Mouse (Mus musculus): ENCODE data around the gene Egln1. TPM values are rescaled to one million over a fixed set of nuclear protein-coding genes. Genes with fewer than 3 reads are reported as not detected.

Gene Egln1
- polyA plus RNA-seq, 1 experiment from 2014 or later = 17.1 TPM

- H3K4me2 ChIP-seq (ENCODE audit: low read depth, low read length) = no peak overlapping the region
- no peak for ATAC-seq (ENCODE audit: low read depth)
- DNase-seq (ENCODE audit: low spot score) = no peak
- no peaks in the 10 kb centered on the region for H3K27me3 ChIP-seq (replicated peaks; ENCODE audit: control insufficient read depth, insufficient read depth, low read length)
- peaks cover 95% of the 10 kb centered on the region for H3K36me3 ChIP-seq (ENCODE audit: control insufficient read depth, insufficient read depth, low read length)
- 91% methylated on average over 16 of the region's 16 CpGs for WGBS
- no peaks in the 10 kb centered on the region for H3K4me1 ChIP-seq (ENCODE audit: control insufficient read depth, insufficient read depth, low read length)
- no peak overlapping the region for H3K27ac ChIP-seq (replicated peaks; ENCODE audit: low read depth, low read length)
- H3K9me3 ChIP-seq (ENCODE audit: control insufficient read depth, low read length) = peaks cover 5% of the 10 kb centered on the region; the same call in 1 of the 2 replicates
- no peak overlapping the region for H3K4me3 ChIP-seq (ENCODE audit: low read depth, low read length)
- H3K9ac ChIP-seq (ENCODE audit: low read depth, low read length) = no peak overlapping the region
Observed at GRCm38 (mm10) chr8:124909936-124910335, 39.2 kb downstream of the Egln1 start.

DNA sequence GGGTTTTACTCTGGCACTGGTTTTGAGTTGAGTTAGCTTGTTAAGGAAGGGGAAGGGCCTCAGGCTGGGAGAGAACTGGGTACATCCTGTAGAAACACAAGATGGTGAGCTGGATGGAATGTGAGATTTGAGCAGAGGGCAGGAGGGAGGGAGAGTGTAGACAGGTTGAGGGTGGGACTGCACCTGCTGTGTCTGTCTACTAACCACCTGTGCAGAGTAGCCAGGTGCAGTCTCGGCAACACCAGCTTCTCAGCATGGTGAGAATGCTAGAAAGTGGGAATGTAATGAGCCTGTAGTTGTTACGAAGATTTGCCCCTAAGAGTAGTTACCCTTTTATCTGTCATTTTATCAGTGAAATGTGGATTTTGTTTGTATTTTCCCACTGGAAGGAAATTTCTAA is 43.6 kb downstream of the Egln1 start:
- Histone ChIP-seq H3K27me3 (replicated peaks; ENCODE audit: control insufficient read depth, insufficient read depth, low read length) (no peaks in the 10 kb centered on the region), H3K4me1 (ENCODE audit: control insufficient read depth, insufficient read depth, low read length) (no peaks in the 10 kb centered on the region), H3K36me3 (ENCODE audit: control insufficient read depth, insufficient read depth, low read length) (peaks cover 94% of the 10 kb centered on the region), H3K9me3 (ENCODE audit: control insufficient read depth, low read length) (no peaks in the 10 kb centered on the region), H3K4me2 (ENCODE audit: low read depth, low read length) (no peak overlapping the region), H3K9ac (ENCODE audit: low read depth, low read length) (no peak overlapping the region), H3K27ac (replicated peaks; ENCODE audit: low read depth, low read length) (no peak overlapping the region), H3K4me3 (ENCODE audit: low read depth, low read length) (no peak overlapping the region)
- ATAC-seq (ENCODE audit: low read depth) = no peak
- no peak for DNase-seq (ENCODE audit: low spot score)
- 91% methylated on average over 2 of the region's 2 CpGs for WGBS

GRCm38 (mm10) chr8:124903198-124903597 is 45.9 kb downstream of the Egln1 start:
- no peak for ATAC-seq (ENCODE audit: low read depth)
- DNase-seq (ENCODE audit: low spot score) = no peak
- Histone ChIP-seq H3K4me2 (ENCODE audit: low read depth, low read length) (no peak overlapping the region), H3K27ac (replicated peaks; ENCODE audit: low read depth, low read length) (no peak overlapping the region), H3K27me3 (replicated peaks; ENCODE audit: control insufficient read depth, insufficient read depth, low read length) (no peaks in the 10 kb centered on the region), H3K4me1 (ENCODE audit: control insufficient read depth, insufficient read depth, low read length) (peaks cover 5% of the 10 kb centered on the region; the same call in 1 of the 2 replicates), H3K9ac (ENCODE audit: low read depth, low read length) (no peak overlapping the region), H3K9me3 (ENCODE audit: control insufficient read depth, low read length) (no peaks in the 10 kb centered on the region), H3K4me3 (ENCODE audit: low read depth, low read length) (no peak overlapping the region), H3K36me3 (ENCODE audit: control insufficient read depth, insufficient read depth, low read length) (peaks cover 84% of the 10 kb centered on the region)
- WGBS = 95% methylated on average over 15 of the region's 15 CpGs

- H3K36me3 ChIP-seq (ENCODE audit: control insufficient read depth, insufficient read depth, low read length) = peaks cover 61% of the 10 kb centered on the region
- H3K4me3 ChIP-seq (ENCODE audit: low read depth, low read length) = peak overlapping the region; percentile 90
- H3K27me3 ChIP-seq (replicated peaks; ENCODE audit: control insufficient read depth, insufficient read depth, low read length) = no peaks in the 10 kb centered on the region
- H3K4me2 ChIP-seq (ENCODE audit: low read depth, low read length) = peak overlapping the region; percentile 91
- ATAC-seq (ENCODE audit: low read depth) = no peak
- peaks cover 13% of the 10 kb centered on the region for H3K4me1 ChIP-seq (ENCODE audit: control insufficient read depth, insufficient read depth, low read length)
- H3K9ac ChIP-seq (ENCODE audit: low read depth, low read length) = peak overlapping the region; percentile 82
- DNase-seq (ENCODE audit: low spot score) = no peak
- 7% methylated on average over 23 of the region's 31 CpGs for WGBS
- H3K27ac ChIP-seq (replicated peaks; ENCODE audit: low read depth, low read length) = peak overlapping the region; percentile 65
- H3K9me3 ChIP-seq (ENCODE audit: control insufficient read depth, low read length) = no peaks in the 10 kb centered on the region
Observed at GRCm38 (mm10) chr8:124898251-124898905, 50.7 kb downstream of the Egln1 start.

DNA sequence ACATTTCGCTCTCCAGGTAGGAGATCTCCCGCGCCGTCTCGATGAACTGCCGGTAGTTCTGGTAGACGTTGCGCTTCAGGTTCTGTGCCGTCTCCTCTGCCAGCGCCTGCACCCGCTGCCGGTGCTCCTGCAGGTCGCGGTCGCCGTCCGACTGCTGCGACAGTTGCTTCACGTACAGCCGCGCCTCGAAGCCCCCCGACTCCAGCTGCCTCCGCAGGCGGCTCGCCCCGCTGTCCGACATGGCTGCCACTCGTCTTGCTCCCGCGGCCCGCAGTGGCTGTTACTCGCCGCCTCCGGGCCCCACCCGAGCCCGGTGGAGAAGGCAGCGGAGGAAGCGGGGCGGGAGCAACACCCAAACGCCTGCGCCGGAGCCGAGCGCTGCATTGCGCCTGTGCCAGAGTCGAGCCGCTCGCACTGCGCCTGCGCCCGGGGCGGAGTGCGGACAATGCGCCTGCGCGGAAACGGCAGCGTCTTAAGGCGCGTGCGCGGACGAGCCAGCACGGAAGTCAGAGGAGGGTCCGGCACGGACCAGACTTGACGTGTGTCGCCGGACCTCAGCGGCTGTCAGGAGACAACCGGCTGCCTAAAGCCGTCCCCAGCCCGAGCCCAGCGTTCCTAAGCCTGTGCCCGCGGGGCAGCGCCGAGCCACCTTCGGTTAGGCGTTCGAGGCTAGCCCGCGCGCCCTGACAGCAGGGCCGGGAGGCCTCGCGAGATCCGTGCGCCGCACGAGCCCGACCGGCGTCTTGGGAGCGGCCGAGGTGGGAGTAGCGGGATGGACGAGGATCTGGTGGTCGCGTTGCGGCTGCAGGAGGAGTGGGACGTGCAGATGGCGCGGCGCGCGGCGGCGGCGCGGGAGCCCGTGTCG is 51.5 kb downstream of the Egln1 start, which contains the start of the genes Exoc8 and Sprtn:
TSS of gene Exoc8 (minus strand) at position 320 of the 865 bp plus-strand sequence.
TSS of gene Sprtn (plus strand) at position 501 of the 865 bp plus-strand sequence.
- under 1% methylated on average over 75 of the region's 114 CpGs for WGBS
- peak; percentile 97 for DNase-seq (ENCODE audit: low spot score)

DNA sequence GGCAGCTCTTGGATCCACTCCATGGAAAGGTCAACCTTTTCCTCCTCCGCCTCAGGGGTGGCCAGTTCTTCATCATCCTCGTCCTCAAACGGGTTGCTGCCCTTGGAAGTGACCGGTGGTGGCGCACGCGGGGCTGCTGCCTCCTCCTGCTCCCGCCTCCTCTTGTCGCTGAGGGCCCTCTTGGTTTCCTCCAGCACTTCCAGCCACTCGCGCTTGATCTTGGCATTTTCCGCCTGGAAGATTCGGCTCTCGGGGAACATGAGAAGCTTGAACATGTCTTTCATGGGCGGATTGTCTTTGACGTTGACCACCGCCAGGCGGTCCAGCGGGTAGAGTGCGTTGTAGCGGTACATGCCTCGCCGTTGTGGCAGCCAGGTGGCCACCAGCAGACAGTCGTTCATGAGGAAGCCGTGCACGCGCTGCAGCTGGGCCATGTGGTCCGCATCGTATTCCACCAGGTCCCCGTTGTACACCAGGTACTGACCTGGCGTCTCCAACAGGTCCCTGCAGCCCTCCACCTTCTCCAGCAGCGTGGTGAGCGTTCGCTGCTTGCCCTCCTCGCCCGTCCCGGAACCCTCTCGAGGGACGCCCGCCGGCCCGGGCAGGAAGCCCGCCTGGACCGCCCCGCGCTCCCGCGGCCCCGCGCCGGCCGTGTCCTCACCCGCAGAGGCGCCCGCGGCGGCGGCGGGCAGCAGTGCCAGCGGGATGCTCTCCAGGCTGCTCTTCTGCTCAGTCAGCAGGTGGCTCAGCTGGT is 52.3 kb downstream of the Egln1 start:
- ATAC-seq (ENCODE audit: low read depth) (peak; percentile 35), DNase-seq (ENCODE audit: low spot score) (peak; percentile 73)
- WGBS = 2% methylated on average over 44 of the region's 60 CpGs
- H3K36me3 ChIP-seq (ENCODE audit: control insufficient read depth, insufficient read depth, low read length) = peaks cover 48% of the 10 kb centered on the region
- H3K9ac ChIP-seq (ENCODE audit: low read depth, low read length) = peak overlapping the region; percentile 82
- H3K9me3 ChIP-seq (ENCODE audit: control insufficient read depth, low read length) = no peaks in the 10 kb centered on the region
- peak overlapping the region; percentile 91 for H3K4me2 ChIP-seq (ENCODE audit: low read depth, low read length)
- H3K27me3 ChIP-seq (replicated peaks; ENCODE audit: control insufficient read depth, insufficient read depth, low read length) = no peaks in the 10 kb centered on the region
- peak overlapping the region; percentile 90 for H3K4me3 ChIP-seq (ENCODE audit: low read depth, low read length)
- peak overlapping the region; percentile 70 for H3K27ac ChIP-seq (replicated peaks; ENCODE audit: low read depth, low read length)
- H3K4me1 ChIP-seq (ENCODE audit: control insufficient read depth, insufficient read depth, low read length) = peaks cover 13% of the 10 kb centered on the region

More for the DNA sequence above, 51.5 kb downstream of the Egln1 start, which contains the start of the genes Exoc8 and Sprtn:
- H3K4me3 ChIP-seq (ENCODE audit: low read depth, low read length) = peak within 1 kb of the TSS; percentile 90
- H3K9ac ChIP-seq (ENCODE audit: low read depth, low read length) = peak within 1 kb of the TSS; percentile 82
- peaks cover 54% of the 10 kb centered on the region for H3K36me3 ChIP-seq (ENCODE audit: control insufficient read depth, insufficient read depth, low read length)
- H3K27ac ChIP-seq (replicated peaks; ENCODE audit: low read depth, low read length) = peak within 1 kb of the TSS; percentile 70
- no peaks in the 10 kb centered on the region for H3K27me3 ChIP-seq (replicated peaks; ENCODE audit: control insufficient read depth, insufficient read depth, low read length)
- ATAC-seq (ENCODE audit: low read depth) = peak; percentile 93
- no peaks in the 10 kb centered on the region for H3K9me3 ChIP-seq (ENCODE audit: control insufficient read depth, low read length)
- H3K4me1 ChIP-seq (ENCODE audit: control insufficient read depth, insufficient read depth, low read length) = peaks cover 13% of the 10 kb centered on the region
- peak within 1 kb of the TSS; percentile 91 for H3K4me2 ChIP-seq (ENCODE audit: low read depth, low read length)

DNA sequence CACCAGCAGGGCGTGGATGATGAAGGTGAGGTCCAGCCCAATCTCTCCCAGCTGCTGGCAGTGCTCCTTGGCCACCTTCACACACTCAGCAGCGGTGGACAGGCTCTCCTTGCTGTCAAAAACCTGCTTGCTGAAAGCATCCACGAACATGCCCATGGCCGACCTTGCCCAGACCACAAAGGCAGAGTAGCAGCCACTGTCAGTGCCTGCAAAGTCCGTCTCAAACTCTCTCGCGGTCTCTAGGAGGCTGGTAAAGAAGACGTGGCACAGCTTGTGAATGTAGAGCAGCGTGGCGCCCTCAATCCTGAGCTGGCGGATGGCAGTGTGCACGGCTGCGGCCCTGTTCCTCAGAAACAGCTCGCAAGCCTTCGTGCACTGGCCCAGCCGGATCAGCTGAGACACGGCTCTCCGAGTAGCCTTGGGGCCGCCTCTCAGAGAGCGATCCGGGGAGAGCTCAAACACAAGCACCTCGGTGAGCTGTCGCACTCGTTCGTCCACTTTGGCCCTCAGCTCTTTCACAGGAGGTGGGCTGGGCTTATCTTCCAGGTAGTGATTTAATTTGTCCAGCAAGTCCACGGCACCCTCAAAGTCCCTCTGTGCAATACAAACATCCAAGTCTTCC is 53.0 kb downstream of the Egln1 start:
- 71% methylated on average over 26 of the region's 26 CpGs for WGBS
- H3K4me3 ChIP-seq (ENCODE audit: low read depth, low read length) = peak overlapping the region; percentile 90
- H3K27me3 ChIP-seq (replicated peaks; ENCODE audit: control insufficient read depth, insufficient read depth, low read length) = no peaks in the 10 kb centered on the region
- H3K36me3 ChIP-seq (ENCODE audit: control insufficient read depth, insufficient read depth, low read length) = peaks cover 50% of the 10 kb centered on the region
- H3K27ac ChIP-seq (replicated peaks; ENCODE audit: low read depth, low read length) = 0 out of 2 replicates have a peak overlapping the region, but pooled peaks have one; percentile 70
- H3K4me2 ChIP-seq (ENCODE audit: low read depth, low read length) = peak overlapping the region; percentile 91
- peaks cover 13% of the 10 kb centered on the region for H3K4me1 ChIP-seq (ENCODE audit: control insufficient read depth, insufficient read depth, low read length)
- H3K9ac ChIP-seq (ENCODE audit: low read depth, low read length) = peak overlapping the region; percentile 82
- no peaks in the 10 kb centered on the region for H3K9me3 ChIP-seq (ENCODE audit: control insufficient read depth, low read length)
- DNase-seq (ENCODE audit: low spot score) = peak; percentile 31
- no peak for ATAC-seq (ENCODE audit: low read depth)

- no peaks in the 10 kb centered on the region for H3K27me3 ChIP-seq (replicated peaks; ENCODE audit: control insufficient read depth, insufficient read depth, low read length)
- H3K36me3 ChIP-seq (ENCODE audit: control insufficient read depth, insufficient read depth, low read length) = peaks cover 66% of the 10 kb centered on the region
- H3K4me3 ChIP-seq (ENCODE audit: low read depth, low read length) = no peak overlapping the region
- no peak overlapping the region for H3K9ac ChIP-seq (ENCODE audit: low read depth, low read length)
- ATAC-seq (ENCODE audit: low read depth) (no peak), DNase-seq (ENCODE audit: low spot score) (peak; percentile 37)
- 38% methylated on average over 3 of the region's 3 CpGs for WGBS
- peaks cover 8% of the 10 kb centered on the region for H3K4me1 ChIP-seq (ENCODE audit: control insufficient read depth, insufficient read depth, low read length)
- no peak overlapping the region; the same call in 1 of the 2 replicates for H3K27ac ChIP-seq (replicated peaks; ENCODE audit: low read depth, low read length)
- 0 out of 2 replicates have a peak, but pooled peaks cover 4% of the 10 kb centered on the region for H3K9me3 ChIP-seq (ENCODE audit: control insufficient read depth, low read length)
- H3K4me2 ChIP-seq (ENCODE audit: low read depth, low read length) = no peak overlapping the region
Observed at GRCm38 (mm10) chr8:124892596-124892995, 56.5 kb downstream of the Egln1 start.
